Mouse (Mus musculus) spleen, adult 2 months (tissue): ENCODE measurements around the gene Grin2c.

Experiments used
- CTCF ChIP-seq: fragments of 200-500 bp; IDR thresholded peaks from 2 replicates; pipeline ENCODE4 v1.5.1; 2011; ENCODE audit warnings: mild to moderate bottlenecking, inconsistent platforms; ENCODE audit not compliant: insufficient read depth, insufficient read length, insufficient replicate concordance; ENCODE audit errors: extremely low read depth
- POLR2A ChIP-seq: fragments of 200-500 bp; IDR thresholded peaks from 2 replicates; pipeline ENCODE4 v1.6.1; 2011; ENCODE audit warnings: low read depth, low read length, inconsistent platforms

- no peak for TF ChIP-seq POLR2A
- TF ChIP-seq CTCF = no peak
Measured at GRCm38 (mm10) chr11:115289885-115290284, 22.8 kb upstream of the Grin2c start.
